Mouse (Mus musculus) hindbrain, embryonic 13.5 days (tissue): Measurements from ENCODE around the gene Dmkn. TPM values are rescaled to one million over a fixed set of nuclear protein-coding genes. Genes with fewer than 3 reads are reported as not detected.

Source experiments
- ATAC-seq: fragments of 200-750 bp; cut with Nextera tagmentation; 2 replicates; pipeline ENCODE4 v1.8.0; 2017; ENCODE audit warnings: moderate TSS enrichment; ENCODE audit not compliant: low FRiP score
- H3K27ac ChIP-seq: fragments of 300-500 bp; sonication (generic); 2 replicates; pipeline ENCODE4 v1.5.1; 2015; ENCODE audit warnings: inconsistent platforms, mild to moderate bottlenecking, moderate library complexity
- H3K27me3 ChIP-seq: fragments of 300-500 bp; sonication (generic); 2 replicates; pipeline ENCODE4 v1.6.1; 2015; ENCODE audit warnings: mild to moderate bottlenecking, inconsistent platforms
- H3K36me3 ChIP-seq: fragments of 300-500 bp; sonication (generic); 2 replicates; pipeline ENCODE4 v1.6.1; 2015; ENCODE audit warnings: mild to moderate bottlenecking, inconsistent platforms
- H3K4me1 ChIP-seq: fragments of 300-500 bp; sonication (generic); replicated peaks from 2 replicates; pipeline ENCODE4 v1.6.1; 2015; ENCODE audit warnings: inconsistent platforms
- H3K4me2 ChIP-seq: fragments of 300-500 bp; sonication (generic); 2 replicates; pipeline ENCODE4 v1.6.1; 2015; ENCODE audit warnings: inconsistent platforms, mild to moderate bottlenecking, moderate library complexity
- H3K4me3 ChIP-seq: fragments of 300-500 bp; sonication (generic); 2 replicates; pipeline ENCODE4 v1.5.1; 2015; ENCODE audit warnings: mild to moderate bottlenecking, inconsistent platforms
- H3K9ac ChIP-seq: fragments of 300-500 bp; sonication (generic); 2 replicates; pipeline ENCODE4 v1.6.1; 2015; ENCODE audit warnings: mild to moderate bottlenecking, inconsistent platforms
- H3K9me3 ChIP-seq: fragments of 300-500 bp; sonication (generic); 2 replicates; pipeline ENCODE4 v1.6.1; 2016; ENCODE audit warnings: inconsistent platforms
- WGBS: fragments of 180-500 bp; shearing (Covaris S2); methylation state at CpG from one replicate; pipeline ENCODE4 v1.1.7; 2015; 5-methylcytosine and 5-hydroxymethylcytosine counted together
- polyA plus RNA-seq: library from polyadenylated mRNA; unstranded; fragments of >200 nt; fragmentation: Nextera tagmentation; extraction: Ambion mirVana; gene quantifications from 2 replicates; pipeline ENCODE4 v1.2.1, GENCODE M21; 2015

Dmkn gene
- polyA plus RNA-seq, 1 experiment from 2014 or later, result 0.52 TPM

DNA sequence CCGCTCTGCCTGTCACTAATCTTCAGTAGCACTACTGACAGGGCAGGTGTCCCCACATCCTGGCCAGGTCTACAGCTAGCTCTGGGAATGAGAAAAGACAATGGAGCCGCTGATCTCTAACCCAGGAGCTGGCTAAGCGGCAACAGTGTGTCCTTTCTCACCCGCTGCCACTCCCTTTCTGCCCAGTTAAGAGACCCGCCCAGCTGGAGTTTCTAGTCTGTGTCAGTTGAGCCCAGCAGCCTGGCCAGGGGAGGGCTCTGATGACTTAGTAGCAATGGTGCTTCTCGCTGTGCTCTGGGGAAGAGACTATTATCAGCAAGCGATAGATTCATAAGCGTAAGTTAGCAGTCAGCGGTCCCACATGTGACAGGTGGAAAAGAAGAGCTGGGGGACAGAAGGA, 5.7 kb downstream of the Dmkn start:
- WGBS, result 45% methylated on average over 9 of the region's 9 CpGs
- Histone ChIP-seq H3K27ac (no peak overlapping the region), H3K27me3 (0 out of 2 replicates have a peak, but pooled peaks cover 6% of the 10 kb centered on the region)

DNA sequence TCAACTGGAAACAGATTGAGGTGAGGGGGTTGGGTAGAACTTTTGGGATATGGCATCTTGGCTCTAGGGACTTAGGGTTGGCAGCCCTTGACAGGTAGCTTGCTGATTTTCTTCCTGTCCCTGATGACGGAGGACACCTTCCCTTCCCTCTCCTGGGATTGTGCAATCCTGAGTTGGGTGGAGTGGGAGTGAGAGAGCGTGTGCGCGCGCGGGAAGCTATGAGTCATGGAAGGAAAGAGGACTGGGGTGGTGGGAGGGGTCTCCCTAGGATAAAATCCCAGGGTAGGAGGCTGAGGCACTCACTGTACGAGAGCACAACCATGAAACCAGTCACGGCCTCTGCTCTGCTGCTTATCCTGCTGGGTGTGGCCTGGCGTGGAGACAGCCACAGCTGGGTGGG, 12.5 kb downstream of the Dmkn start:
- Histone ChIP-seq H3K27ac (no peak overlapping the region), H3K4me2 (no peak overlapping the region), H3K9me3 (no peaks in the 10 kb centered on the region), H3K27me3 (0 out of 2 replicates have a peak, but pooled peaks cover 2% of the 10 kb centered on the region), H3K36me3 (no peaks in the 10 kb centered on the region), H3K4me1 (no peaks in the 10 kb centered on the region), H3K9ac (no peak overlapping the region), H3K4me3 (no peak overlapping the region)
- ATAC-seq, result no peak
- 91% methylated on average over 9 of the region's 9 CpGs for WGBS

More for the DNA sequence above, 5.7 kb downstream of the Dmkn start:
- Histone ChIP-seq H3K9ac (no peak overlapping the region), H3K4me1 (0 out of 2 replicates have a peak, but pooled peaks cover 5% of the 10 kb centered on the region), H3K36me3 (no peaks in the 10 kb centered on the region), H3K4me2 (no peak overlapping the region), H3K4me3 (no peak overlapping the region), H3K9me3 (no peaks in the 10 kb centered on the region)
- no peak for ATAC-seq

DNA sequence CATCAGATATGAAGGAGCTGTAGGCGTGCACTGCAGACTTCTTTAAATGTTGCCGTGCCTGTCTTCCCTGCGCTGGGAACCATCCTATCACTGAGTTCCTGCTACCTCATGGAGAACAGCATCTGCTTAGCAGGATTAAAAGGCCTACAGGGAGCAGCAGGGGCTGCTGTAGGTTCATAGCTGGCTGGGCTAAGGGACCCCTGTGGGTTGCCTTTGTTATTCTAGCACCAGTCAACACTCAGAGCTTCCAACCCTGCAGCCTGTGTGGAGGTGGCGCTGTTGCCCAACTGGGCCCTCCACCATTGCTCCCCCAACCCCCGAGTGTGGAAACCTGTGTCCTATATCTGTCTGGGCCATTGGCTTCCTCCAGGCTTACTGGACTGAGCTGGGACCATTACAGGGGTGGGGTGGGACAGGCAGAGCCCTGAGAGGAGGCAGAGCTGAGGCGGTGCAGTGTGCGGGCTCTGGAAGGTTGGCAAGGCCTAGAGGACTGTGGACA, 13.6 kb downstream of the Dmkn start:
- 44% methylated on average over 7 of the region's 7 CpGs for WGBS
- H3K4me1 ChIP-seq, result no peaks in the 10 kb centered on the region

DNA sequence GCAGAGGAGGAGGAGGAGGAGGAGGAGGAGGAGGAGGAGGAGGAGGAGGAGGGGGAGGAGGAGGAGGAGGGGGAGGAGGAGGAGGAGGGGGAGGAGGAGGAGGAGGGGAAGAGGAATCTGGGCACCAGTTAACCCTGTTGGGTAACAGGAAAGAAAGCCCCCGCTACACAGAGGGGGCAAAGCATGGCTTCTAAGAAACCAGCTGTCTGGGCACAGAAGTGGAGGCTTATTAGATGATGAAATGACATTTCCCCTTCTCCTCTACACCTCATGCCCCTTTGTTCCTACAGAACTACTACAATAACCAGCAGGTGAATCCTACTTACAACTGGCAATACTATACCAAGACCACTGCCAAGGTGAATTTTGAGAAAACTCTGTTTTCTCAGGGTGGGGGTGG, 14.4 kb downstream of the Dmkn start:
- Histone ChIP-seq H3K4me3 (no peak overlapping the region), H3K27me3 (0 out of 2 replicates have a peak, but pooled peaks cover 2% of the 10 kb centered on the region), H3K9ac (no peak overlapping the region), H3K4me1 (no peaks in the 10 kb centered on the region), H3K9me3 (no peaks in the 10 kb centered on the region), H3K4me2 (no peak overlapping the region), H3K36me3 (no peaks in the 10 kb centered on the region), H3K27ac (no peak overlapping the region)
- ATAC-seq, result no peak
- 77% methylated on average over 1 of the region's 1 CpGs for WGBS

More for the DNA sequence above, 13.6 kb downstream of the Dmkn start:
- Histone ChIP-seq H3K9me3 (no peaks in the 10 kb centered on the region), H3K9ac (no peak overlapping the region), H3K4me3 (no peak overlapping the region), H3K36me3 (no peaks in the 10 kb centered on the region), H3K27me3 (0 out of 2 replicates have a peak, but pooled peaks cover 2% of the 10 kb centered on the region), H3K27ac (no peak overlapping the region), H3K4me2 (no peak overlapping the region)
- ATAC-seq, result no peak

DNA sequence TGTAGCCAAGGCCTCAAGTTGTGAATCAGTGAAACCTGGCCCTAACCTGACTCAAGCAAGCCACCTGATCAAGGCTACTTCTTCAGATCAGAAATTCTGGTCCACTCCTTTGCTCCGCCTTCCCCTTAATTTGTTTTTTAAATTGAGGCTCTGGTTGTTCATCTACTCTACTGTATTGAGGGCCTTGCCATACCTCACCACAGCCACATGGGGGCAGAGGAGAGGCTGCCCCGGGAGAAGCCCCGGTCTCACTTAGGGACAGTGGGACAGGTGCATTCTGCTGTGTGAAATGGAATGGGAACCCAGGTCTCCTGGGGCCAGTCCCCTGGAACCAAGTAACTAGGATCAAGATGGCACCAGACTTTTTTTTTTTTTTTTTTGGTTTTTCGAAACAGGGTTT, 18.2 kb downstream of the Dmkn start:
- H3K4me1 ChIP-seq, result peaks cover 15% of the 10 kb centered on the region
- ATAC-seq, result no peak
- H3K9me3 ChIP-seq, result no peaks in the 10 kb centered on the region
- 67% methylated on average over 4 of the region's 4 CpGs for WGBS
- no peaks in the 10 kb centered on the region for H3K36me3 ChIP-seq
- H3K27me3 ChIP-seq, result no peaks in the 10 kb centered on the region
- H3K27ac ChIP-seq, result no peak overlapping the region
- H3K4me3 ChIP-seq, result no peak overlapping the region
- no peak overlapping the region for H3K9ac ChIP-seq
- no peak overlapping the region for H3K4me2 ChIP-seq

DNA sequence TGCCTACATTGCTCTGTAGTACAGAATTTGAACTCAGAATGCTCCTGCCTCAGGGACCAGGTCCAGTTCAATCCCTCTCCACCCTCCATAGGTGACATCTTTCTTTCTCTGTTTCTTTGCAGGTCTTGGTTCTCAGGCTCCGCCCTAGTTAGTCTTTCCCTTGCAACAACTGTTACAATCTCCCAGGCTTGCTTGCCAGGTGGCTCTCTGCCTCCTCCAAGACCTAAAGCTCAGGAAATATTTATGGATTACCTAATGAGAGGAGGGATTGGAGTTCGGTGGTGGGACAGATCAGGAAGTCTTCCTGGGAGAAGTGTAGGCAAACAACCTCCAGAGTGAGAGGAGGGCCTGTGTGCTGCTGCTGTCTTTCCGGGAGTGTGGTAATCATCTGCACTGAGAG, 19.1 kb downstream of the Dmkn start:
- Histone ChIP-seq H3K27me3 (no peaks in the 10 kb centered on the region), H3K4me2 (no peak overlapping the region), H3K36me3 (no peaks in the 10 kb centered on the region), H3K4me1 (peaks cover 15% of the 10 kb centered on the region), H3K9me3 (no peaks in the 10 kb centered on the region), H3K27ac (no peak overlapping the region), H3K4me3 (no peak overlapping the region), H3K9ac (no peak overlapping the region)
- 79% methylated on average over 3 of the region's 3 CpGs for WGBS
- no peak for ATAC-seq

DNA sequence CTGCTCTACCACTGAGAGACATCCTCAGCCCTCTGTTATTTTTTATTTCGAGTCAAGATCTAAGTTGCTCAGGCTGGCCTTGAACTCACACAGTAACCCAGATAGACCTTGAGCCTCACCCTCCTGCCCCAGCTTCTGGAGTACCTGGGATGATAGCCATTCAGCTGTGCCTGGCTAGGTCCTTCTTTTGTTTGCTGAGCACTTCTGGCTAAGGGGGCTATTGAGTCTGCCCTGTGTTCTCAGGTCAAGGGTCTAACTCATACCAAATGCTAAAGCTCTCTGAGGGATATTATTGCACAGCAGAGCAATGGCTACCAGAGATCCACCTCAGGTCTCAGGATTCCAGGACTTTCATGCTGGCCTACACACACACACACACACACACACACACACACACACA, 21.6 kb downstream of the Dmkn start:
- peaks cover 15% of the 10 kb centered on the region for H3K4me1 ChIP-seq
- peak overlapping the region; percentile 77 for H3K27ac ChIP-seq
- no peaks in the 10 kb centered on the region for H3K36me3 ChIP-seq
- H3K4me3 ChIP-seq, result no peak overlapping the region
- no peak overlapping the region for H3K9ac ChIP-seq
- no peak overlapping the region for H3K4me2 ChIP-seq
- WGBS, result 65% methylated on average over 1 of the region's 1 CpGs
- 0 out of 2 replicates have a peak, but pooled peaks cover 4% of the 10 kb centered on the region for H3K27me3 ChIP-seq
- H3K9me3 ChIP-seq, result no peaks in the 10 kb centered on the region
- no peak for ATAC-seq

DNA sequence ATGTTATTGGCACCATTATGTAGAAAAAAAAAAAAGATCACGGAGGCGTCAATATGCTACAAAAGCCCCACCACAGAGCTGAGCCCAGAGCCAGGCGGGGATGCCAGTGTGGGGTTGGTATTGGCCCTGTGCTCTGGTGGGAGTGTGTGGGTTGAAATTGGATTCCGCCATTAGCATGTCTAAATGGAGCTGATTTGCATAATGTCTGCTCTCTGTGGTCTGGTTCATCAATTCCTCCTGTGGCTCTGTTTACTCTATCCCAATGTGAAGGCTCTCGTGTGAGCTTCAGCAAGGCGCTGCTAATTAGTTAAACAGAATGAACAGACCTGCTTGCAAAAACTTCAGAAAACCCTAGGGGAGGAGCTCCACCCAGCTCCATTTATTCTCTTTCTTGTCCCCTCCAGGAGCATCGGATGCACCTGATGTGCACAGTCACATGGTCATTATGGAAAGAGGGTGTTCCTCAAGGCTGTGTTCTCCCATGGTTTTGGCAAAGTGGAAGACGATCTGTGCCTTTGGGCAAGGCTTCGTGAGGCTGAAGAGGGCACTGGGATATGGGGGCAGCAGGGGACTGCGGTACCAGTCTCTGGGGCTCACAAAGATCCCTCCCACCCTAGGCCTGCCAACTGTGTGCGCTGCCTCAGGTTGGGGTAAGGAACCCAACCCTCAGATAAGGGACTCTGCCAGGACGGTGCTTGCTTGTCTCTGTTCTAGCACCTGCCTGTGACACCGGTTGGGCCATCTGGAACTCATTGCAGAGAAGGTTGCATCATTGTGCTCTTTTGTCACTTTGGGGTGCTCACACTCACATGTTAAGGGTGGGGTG, 22.4 kb downstream of the Dmkn start:
- 46% methylated on average over 13 of the region's 13 CpGs for WGBS
- peaks cover 15% of the 10 kb centered on the region for H3K4me1 ChIP-seq
- no peaks in the 10 kb centered on the region for H3K36me3 ChIP-seq
- H3K4me3 ChIP-seq, result no peak overlapping the region
- H3K27me3 ChIP-seq, result 0 out of 2 replicates have a peak, but pooled peaks cover 4% of the 10 kb centered on the region
- no peak overlapping the region for H3K9ac ChIP-seq
- no peaks in the 10 kb centered on the region for H3K9me3 ChIP-seq
- no peak overlapping the region for H3K4me2 ChIP-seq
- ATAC-seq, result peak; percentile 89
- H3K27ac ChIP-seq, result peak overlapping the region; percentile 77

DNA sequence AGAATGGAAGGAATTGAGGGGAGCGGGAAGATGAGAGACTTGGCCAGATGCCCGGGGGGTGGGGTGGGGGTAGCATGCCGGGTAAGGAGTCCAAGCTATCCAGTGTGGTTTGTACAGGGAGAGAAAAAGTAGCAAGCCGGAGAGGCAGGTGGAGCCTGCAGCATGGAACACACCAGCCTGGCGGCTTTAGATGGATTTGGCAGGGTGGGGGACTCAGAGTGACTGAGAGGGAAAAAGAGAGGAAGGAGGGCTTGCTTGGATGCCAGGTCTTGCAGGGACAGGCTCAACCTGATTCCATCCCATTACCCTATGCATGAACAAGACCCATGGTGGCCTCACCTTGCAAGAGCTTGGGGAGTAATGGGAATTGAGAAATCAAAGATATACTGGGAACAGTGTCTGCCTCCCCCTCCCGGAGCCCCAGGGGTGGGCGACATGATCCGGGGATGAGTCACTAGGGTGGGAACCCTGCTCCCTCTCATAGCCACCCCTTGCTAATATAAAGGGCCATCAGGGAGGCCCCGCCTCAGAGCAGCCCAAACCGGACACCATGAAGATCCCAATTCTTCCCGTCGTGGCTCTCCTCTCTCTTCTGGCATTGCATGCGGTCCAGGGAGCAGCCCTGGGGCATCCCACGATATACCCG, 23.9 kb downstream of the Dmkn start, which contains the start of gene Krtdap:
Krtdap (plus strand) TSS at position 520 of the 646 bp plus-strand sequence.
- Histone ChIP-seq H3K4me2 (no peak within 1 kb of the TSS), H3K27ac (no peak within 1 kb of the TSS), H3K27me3 (0 out of 2 replicates have a peak, but pooled peaks cover 4% of the 10 kb centered on the region), H3K4me1 (peaks cover 15% of the 10 kb centered on the region), H3K36me3 (no peaks in the 10 kb centered on the region), H3K4me3 (no peak within 1 kb of the TSS), H3K9me3 (no peaks in the 10 kb centered on the region), H3K9ac (no peak within 1 kb of the TSS)
- WGBS, result 55% methylated on average over 15 of the region's 15 CpGs
- ATAC-seq, result no peak

DNA sequence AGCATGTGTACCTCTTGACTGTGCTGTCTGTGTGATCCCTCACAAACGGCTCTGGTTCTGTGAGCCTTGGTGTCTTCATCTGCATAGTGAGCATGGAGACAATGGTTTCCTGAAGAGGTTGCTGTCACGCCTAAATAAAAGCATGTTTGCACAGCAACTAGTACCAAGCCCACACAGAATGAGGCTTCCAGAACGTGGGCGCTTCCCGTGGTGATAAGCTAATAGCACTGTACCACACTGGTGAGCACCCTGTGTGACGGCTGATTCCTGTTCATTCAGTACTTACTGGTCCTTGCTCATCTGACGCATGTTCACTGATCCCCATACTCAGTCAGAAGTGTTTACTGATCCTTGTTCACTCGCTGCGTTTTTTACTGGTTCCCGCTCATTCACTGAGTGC, 26.6 kb downstream of the Dmkn start:
- H3K4me3 ChIP-seq, result no peak overlapping the region
- H3K4me1 ChIP-seq, result peaks cover 15% of the 10 kb centered on the region
- no peak overlapping the region for H3K27ac ChIP-seq
- no peak overlapping the region for H3K9ac ChIP-seq
- ATAC-seq, result no peak
- no peaks in the 10 kb centered on the region for H3K9me3 ChIP-seq
- H3K36me3 ChIP-seq, result no peaks in the 10 kb centered on the region
- peaks cover 9% of the 10 kb centered on the region; the same call in 1 of the 2 replicates for H3K27me3 ChIP-seq
- H3K4me2 ChIP-seq, result no peak overlapping the region
- WGBS, result 79% methylated on average over 10 of the region's 10 CpGs

DNA sequence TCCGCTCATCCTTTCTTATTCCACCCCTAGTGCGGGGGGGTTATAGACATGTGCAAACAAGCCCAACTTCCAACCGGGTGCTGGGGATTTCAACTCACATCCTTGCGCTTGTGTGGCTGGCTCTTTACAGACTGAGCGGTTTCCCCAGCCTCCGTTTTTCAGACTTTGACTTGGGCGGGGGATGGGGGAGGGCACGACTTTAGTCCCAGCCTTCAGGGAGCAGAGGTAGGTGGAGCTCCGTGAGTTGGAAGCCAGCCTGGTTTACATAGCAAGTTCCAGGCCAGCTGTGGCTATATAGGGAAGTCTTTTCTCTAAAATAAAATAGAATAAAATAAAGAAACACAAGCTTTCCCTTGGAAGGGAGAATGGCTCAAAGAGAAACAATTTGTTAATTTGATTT, 28.4 kb downstream of the Dmkn start:
- Histone ChIP-seq H3K4me2 (no peak overlapping the region), H3K4me1 (no peaks in the 10 kb centered on the region), H3K9ac (no peak overlapping the region), H3K9me3 (no peaks in the 10 kb centered on the region), H3K27ac (no peak overlapping the region), H3K4me3 (no peak overlapping the region), H3K36me3 (no peaks in the 10 kb centered on the region), H3K27me3 (peaks cover 9% of the 10 kb centered on the region; the same call in 1 of the 2 replicates)
- WGBS, result 37% methylated on average over 9 of the region's 9 CpGs
- no peak for ATAC-seq

DNA sequence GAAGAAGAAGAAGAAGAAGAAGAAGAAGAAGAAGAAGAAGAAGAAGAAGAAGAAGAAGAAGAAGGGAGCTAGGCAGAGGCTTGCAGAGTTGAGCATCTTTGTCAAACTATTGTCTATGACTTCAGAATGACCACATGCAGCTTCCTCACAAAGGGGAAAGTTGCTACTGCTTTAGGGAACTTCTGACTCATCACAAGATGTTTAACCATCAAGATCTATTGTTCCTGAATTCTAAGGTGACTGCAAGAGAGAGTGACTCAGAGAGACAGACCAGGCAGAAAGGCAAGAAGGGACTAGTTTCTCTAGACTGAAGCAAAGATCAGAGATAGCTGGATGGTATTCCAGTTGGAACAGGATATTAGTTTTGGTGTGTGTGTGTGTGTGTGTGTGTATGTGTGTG, 31.4 kb downstream of the Dmkn start:
- no peak overlapping the region for H3K4me3 ChIP-seq
- H3K4me1 ChIP-seq, result no peaks in the 10 kb centered on the region
- H3K9me3 ChIP-seq, result 0 out of 2 replicates have a peak, but pooled peaks cover 6% of the 10 kb centered on the region
- no peak overlapping the region for H3K9ac ChIP-seq
- ATAC-seq, result no peak
- peaks cover 4% of the 10 kb centered on the region; the same call in 1 of the 2 replicates for H3K27me3 ChIP-seq
- H3K27ac ChIP-seq, result no peak overlapping the region
- no peaks in the 10 kb centered on the region for H3K36me3 ChIP-seq
- H3K4me2 ChIP-seq, result no peak overlapping the region
